Mouse (Mus musculus): ENCODE data around the gene Rap1gap. TPM values are rescaled to one million over a fixed set of nuclear protein-coding genes. Genes with fewer than 3 reads are reported as not detected.

Rap1gap gene
- polyA plus RNA-seq, 1 experiment = 1.3 TPM

DNA sequence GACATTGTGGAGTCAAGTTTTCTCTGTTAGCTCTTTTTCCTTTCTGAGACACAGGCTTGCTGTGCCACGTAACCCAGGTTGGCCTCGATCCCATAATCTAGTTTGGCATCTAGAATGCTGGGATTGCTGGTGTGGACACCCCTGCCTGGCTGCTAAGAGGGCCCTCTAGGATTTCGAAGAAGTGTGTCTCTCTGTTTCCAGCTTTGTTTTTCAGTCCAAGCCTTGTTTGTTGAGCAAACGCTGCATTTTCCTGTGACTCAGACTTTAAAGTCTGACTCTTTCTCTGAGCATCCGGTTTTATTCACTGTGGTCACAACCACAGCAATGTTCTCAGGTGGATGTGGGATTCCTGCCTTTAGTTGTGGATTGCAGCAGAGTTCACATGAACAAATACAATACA lies 23.0 kb upstream of the Rap1gap start:
- H3K27me3 ChIP-seq (ENCODE audit: control insufficient read depth, insufficient read depth, insufficient read length) = no peaks in the 10 kb centered on the region
- no peak overlapping the region for H3K4me3 ChIP-seq

GRCm38 (mm10) chr4:137642101-137642500 lies 22.4 kb upstream of the Rap1gap start:
- Histone ChIP-seq H3K4me3 (no peak overlapping the region), H3ac (ENCODE audit: control insufficient read depth, insufficient read length) (no peak overlapping the region), H3K36me3 (ENCODE audit: control insufficient read depth, insufficient read depth) (peaks cover 25% of the 10 kb centered on the region), H3K79me2 (ENCODE audit: control insufficient read depth, insufficient read depth) (no peaks in the 10 kb centered on the region), H3K27me3 (ENCODE audit: control insufficient read depth, insufficient read depth, insufficient read length) (no peaks in the 10 kb centered on the region), H3K4me2 (ENCODE audit: low read depth) (peak overlapping the region; percentile 44)
- TF ChIP-seq POLR2A (IDR thresholded peaks at IDR 0.05; ENCODE audit: insufficient read length, low read depth) (no peak), TCF3 (IDR thresholded peaks at IDR 0.05; ENCODE audit: insufficient read length, low read depth) (no peak), CEBPB (IDR thresholded peaks at IDR 0.05; ENCODE audit: insufficient read depth, poor library complexity, severe bottlenecking) (no peak), MYOD1 (IDR thresholded peaks at IDR 0.05; ENCODE audit: control insufficient read depth in 1 of 3, insufficient read length in 2 of 3, low read depth in 2 of 3) (no peak), TCF12 (IDR thresholded peaks at IDR 0.05; ENCODE audit: insufficient read depth, poor library complexity, severe bottlenecking) (no peak), MAX (IDR thresholded peaks at IDR 0.05; ENCODE audit: low read depth) (no peak), POLR2AphosphoS2 (IDR thresholded peaks at IDR 0.05; ENCODE audit: insufficient read length, low read depth) (no peak), E2F4 (IDR thresholded peaks at IDR 0.05; ENCODE audit: insufficient read depth) (no peak), USF1 (IDR thresholded peaks at IDR 0.05; ENCODE audit: low read depth) (no peak), SRF (IDR thresholded peaks at IDR 0.05; ENCODE audit: control insufficient read depth, insufficient read length, low read depth) (no peak), MYOG (IDR thresholded peaks at IDR 0.05; ENCODE audit: control insufficient read depth in 1 of 3, insufficient read depth in 1 of 3, insufficient read length in 2 of 3, low read depth in 2 of 3) (no peak), REST (IDR thresholded peaks at IDR 0.05; ENCODE audit: insufficient read depth, insufficient read length) (no peak)

More for the DNA sequence above, 23.0 kb upstream of the Rap1gap start:
- Histone ChIP-seq H3K36me3 (ENCODE audit: control insufficient read depth, insufficient read depth) (peaks cover 26% of the 10 kb centered on the region), H3K79me2 (ENCODE audit: control insufficient read depth, insufficient read depth) (no peaks in the 10 kb centered on the region), H3ac (ENCODE audit: control insufficient read depth, insufficient read length) (no peak overlapping the region), H3K4me2 (ENCODE audit: low read depth) (peak overlapping the region; percentile 44)
- TF ChIP-seq CEBPB (IDR thresholded peaks at IDR 0.05; ENCODE audit: insufficient read depth, poor library complexity, severe bottlenecking) = 0 out of 2 replicates have a peak, but pooled peaks have one; percentile 44
- no peak for TF ChIP-seq TCF3 (IDR thresholded peaks at IDR 0.05; ENCODE audit: insufficient read length, low read depth)

DNA sequence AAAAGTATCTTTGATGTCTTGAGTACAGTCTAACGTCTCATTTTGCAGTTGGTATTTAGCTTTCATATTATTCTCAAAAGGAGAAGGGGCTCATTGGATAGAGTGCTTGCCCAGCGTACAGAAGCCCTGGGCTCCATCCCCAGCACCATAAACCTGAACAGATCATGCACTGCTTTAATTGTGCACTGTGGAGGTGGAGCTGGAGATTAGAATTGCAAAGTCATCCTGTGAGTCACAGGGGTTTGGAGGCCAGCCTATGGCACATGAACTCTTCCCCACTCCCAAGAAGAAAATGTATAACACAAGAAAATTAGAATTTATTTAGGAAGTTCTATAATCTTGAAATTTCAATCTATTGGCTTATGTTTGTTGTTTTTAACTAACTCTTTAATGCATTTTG lies 21.1 kb upstream of the Rap1gap start:
- TF ChIP-seq SRF (IDR thresholded peaks at IDR 0.05; ENCODE audit: control insufficient read depth, insufficient read length, low read depth) (no peak), MAX (IDR thresholded peaks at IDR 0.05; ENCODE audit: low read depth) (no peak), POLR2A (IDR thresholded peaks at IDR 0.05; ENCODE audit: insufficient read length, low read depth) (no peak), E2F4 (IDR thresholded peaks at IDR 0.05; ENCODE audit: insufficient read depth) (no peak), CEBPB (IDR thresholded peaks at IDR 0.05; ENCODE audit: insufficient read depth, poor library complexity, severe bottlenecking) (no peak), TCF3 (IDR thresholded peaks at IDR 0.05; ENCODE audit: insufficient read length, low read depth) (no peak), MYOG (IDR thresholded peaks at IDR 0.05; ENCODE audit: control insufficient read depth in 1 of 3, insufficient read depth in 1 of 3, insufficient read length in 2 of 3, low read depth in 2 of 3) (no peak), POLR2AphosphoS2 (IDR thresholded peaks at IDR 0.05; ENCODE audit: insufficient read length, low read depth) (no peak), TCF12 (IDR thresholded peaks at IDR 0.05; ENCODE audit: insufficient read depth, poor library complexity, severe bottlenecking) (no peak), USF1 (IDR thresholded peaks at IDR 0.05; ENCODE audit: low read depth) (no peak), REST (IDR thresholded peaks at IDR 0.05; ENCODE audit: insufficient read depth, insufficient read length) (no peak), MYOD1 (IDR thresholded peaks at IDR 0.05; ENCODE audit: control insufficient read depth in 1 of 3, insufficient read length in 2 of 3, low read depth in 2 of 3) (no peak)
- peaks cover 19% of the 10 kb centered on the region for H3K36me3 ChIP-seq (ENCODE audit: control insufficient read depth, insufficient read depth)
- no peak overlapping the region for H3K4me3 ChIP-seq
- H3ac ChIP-seq (ENCODE audit: control insufficient read depth, insufficient read length) = no peak overlapping the region
- H3K79me2 ChIP-seq (ENCODE audit: control insufficient read depth, insufficient read depth) = no peaks in the 10 kb centered on the region
- no peak overlapping the region for H3K4me2 ChIP-seq (ENCODE audit: low read depth)
- H3K27me3 ChIP-seq (ENCODE audit: control insufficient read depth, insufficient read depth, insufficient read length) = no peaks in the 10 kb centered on the region

GRCm38 (mm10) chr4:137646262-137646661 lies 18.3 kb upstream of the Rap1gap start:
- Histone ChIP-seq H3K4me2 (ENCODE audit: low read depth) (no peak overlapping the region), H3K79me2 (ENCODE audit: control insufficient read depth, insufficient read depth) (no peaks in the 10 kb centered on the region), H3K27me3 (ENCODE audit: control insufficient read depth, insufficient read depth, insufficient read length) (no peaks in the 10 kb centered on the region), H3K36me3 (ENCODE audit: control insufficient read depth, insufficient read depth) (peaks cover 26% of the 10 kb centered on the region), H3K4me3 (no peak overlapping the region), H3ac (ENCODE audit: control insufficient read depth, insufficient read length) (no peak overlapping the region)
- TF ChIP-seq E2F4 (IDR thresholded peaks at IDR 0.05; ENCODE audit: insufficient read depth) (no peak), POLR2A (IDR thresholded peaks at IDR 0.05; ENCODE audit: insufficient read length, low read depth) (no peak), MYOG (IDR thresholded peaks at IDR 0.05; ENCODE audit: control insufficient read depth in 1 of 3, insufficient read depth in 1 of 3, insufficient read length in 2 of 3, low read depth in 2 of 3) (no peak), TCF3 (IDR thresholded peaks at IDR 0.05; ENCODE audit: insufficient read length, low read depth) (no peak), CEBPB (IDR thresholded peaks at IDR 0.05; ENCODE audit: insufficient read depth, poor library complexity, severe bottlenecking) (no peak), USF1 (IDR thresholded peaks at IDR 0.05; ENCODE audit: low read depth) (no peak), SRF (IDR thresholded peaks at IDR 0.05; ENCODE audit: control insufficient read depth, insufficient read length, low read depth) (no peak), REST (IDR thresholded peaks at IDR 0.05; ENCODE audit: insufficient read depth, insufficient read length) (no peak), MAX (IDR thresholded peaks at IDR 0.05; ENCODE audit: low read depth) (no peak), TCF12 (IDR thresholded peaks at IDR 0.05; ENCODE audit: insufficient read depth, poor library complexity, severe bottlenecking) (no peak), MYOD1 (IDR thresholded peaks at IDR 0.05; ENCODE audit: control insufficient read depth in 1 of 3, insufficient read length in 2 of 3, low read depth in 2 of 3) (no peak), POLR2AphosphoS2 (IDR thresholded peaks at IDR 0.05; ENCODE audit: insufficient read length, low read depth) (no peak)

- Histone ChIP-seq H3K4me3 (no peak overlapping the region), H3K79me2 (ENCODE audit: control insufficient read depth, insufficient read depth) (no peaks in the 10 kb centered on the region), H3K4me2 (ENCODE audit: low read depth) (no peak overlapping the region), H3K36me3 (ENCODE audit: control insufficient read depth, insufficient read depth) (peaks cover 26% of the 10 kb centered on the region), H3K27me3 (ENCODE audit: control insufficient read depth, insufficient read depth, insufficient read length) (no peaks in the 10 kb centered on the region), H3ac (ENCODE audit: control insufficient read depth, insufficient read length) (no peak overlapping the region)
- TF ChIP-seq TCF12 (IDR thresholded peaks at IDR 0.05; ENCODE audit: insufficient read depth, poor library complexity, severe bottlenecking) (no peak), MYOD1 (IDR thresholded peaks at IDR 0.05; ENCODE audit: control insufficient read depth in 1 of 3, insufficient read length in 2 of 3, low read depth in 2 of 3) (peak in 1 of 3 experiments; percentile 47), MYOG (IDR thresholded peaks at IDR 0.05; ENCODE audit: control insufficient read depth in 1 of 3, insufficient read depth in 1 of 3, insufficient read length in 2 of 3, low read depth in 2 of 3) (peak in 1 of 3 experiments; percentile 18), CEBPB (IDR thresholded peaks at IDR 0.05; ENCODE audit: insufficient read depth, poor library complexity, severe bottlenecking) (no peak), E2F4 (IDR thresholded peaks at IDR 0.05; ENCODE audit: insufficient read depth) (no peak), USF1 (IDR thresholded peaks at IDR 0.05; ENCODE audit: low read depth) (no peak), REST (IDR thresholded peaks at IDR 0.05; ENCODE audit: insufficient read depth, insufficient read length) (no peak)
Observed at GRCm38 (mm10) chr4:137647648-137648047, 16.9 kb upstream of the Rap1gap start.
